ENCODE assay signal across 15 mouse cellular contexts in the genomic region with DNA sequence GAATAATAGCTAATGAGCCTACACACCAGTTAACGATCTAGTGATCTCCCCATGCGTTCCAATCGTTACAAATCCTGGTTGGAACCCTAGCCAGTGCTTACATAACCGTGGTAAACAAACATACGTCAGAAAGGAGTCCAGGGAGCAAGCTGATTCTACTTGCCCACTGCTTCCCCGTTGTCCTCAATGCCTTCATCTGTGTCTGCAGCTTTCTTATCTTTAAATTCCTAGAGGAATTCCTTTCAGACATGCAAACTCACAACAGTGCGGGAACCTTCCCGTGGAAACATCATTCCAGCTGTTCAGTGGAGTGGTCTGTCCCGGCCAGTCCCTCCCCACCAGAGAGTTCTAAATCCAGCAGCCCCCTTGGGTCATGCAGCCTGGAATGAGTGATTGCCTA. TPM values are rescaled to one million over a fixed set of nuclear protein-coding genes. Genes with fewer than 3 reads are reported as not detected.
A peak's percentile ranks its signal among the peaks of the same experiment; 100 is the strongest.
DNase-seq lines count a peak whose midpoint lies in the region; ATAC-seq and TF ChIP-seq lines count a peak whose summit lies in the region.
"Had no signal": no experiment of that assay in that cellular context is flagged by ENCODE, and none has a peak within 500 bp of the region (broad histone marks: within the 10 kb centered on the region; RNA-seq: fewer than 3 reads in every experiment).

No protein-coding gene starts in this region.

- H3K4me3 ChIP-seq in heart, embryonic 12.5 days = no peak overlapping the region
- H3K4me3 ChIP-seq in lung, postnatal 0 days (ENCODE audit: low read depth, low read length) = no peak overlapping the region
- H3K4me3 ChIP-seq in liver, embryonic 13.5 days (replicated peaks) = no peak overlapping the region
- H3K4me3 ChIP-seq in forebrain, embryonic 13.5 days = no peak overlapping the region
- H3K4me3 ChIP-seq: embryonic facial prominence, embryonic 12.5 days; hindbrain, embryonic 10.5 days had no signal

- no peak for ATAC-seq in heart, embryonic 12.5 days (ENCODE audit: insufficient number of reproducible peaks, low FRiP score)
- no peak for ATAC-seq in lung, postnatal 0 days
- ATAC-seq in liver, embryonic 13.5 days (ENCODE audit: low read depth) = no peak
- no peak for ATAC-seq in forebrain, embryonic 13.5 days

- H3K4me2 ChIP-seq in heart, embryonic 12.5 days = peak overlapping the region; percentile 21
- no peak overlapping the region; the same call in 1 of the 2 replicates for H3K4me2 ChIP-seq in lung, postnatal 0 days (replicated peaks; ENCODE audit: low read depth, low read length)
- H3K4me2 ChIP-seq in liver, embryonic 13.5 days = peak overlapping the region; percentile 13; the same call in 1 of the 2 replicates
- no peak overlapping the region for H3K4me2 ChIP-seq in forebrain, embryonic 13.5 days
- H3K4me2 ChIP-seq: embryonic facial prominence, embryonic 12.5 days had no signal

- H3K9me3 ChIP-seq in heart, embryonic 12.5 days (replicated peaks) = no peaks in the 10 kb centered on the region
- no peaks in the 10 kb centered on the region for H3K9me3 ChIP-seq in lung, postnatal 0 days (ENCODE audit: low read length)
- no peaks in the 10 kb centered on the region for H3K9me3 ChIP-seq in liver, embryonic 13.5 days (replicated peaks)
- H3K9me3 ChIP-seq in forebrain, embryonic 13.5 days (replicated peaks) = no peaks in the 10 kb centered on the region
- H3K9me3 ChIP-seq: embryonic facial prominence, embryonic 12.5 days; hindbrain, embryonic 10.5 days had no signal

- no peak for TF ChIP-seq EP300 in lung, postnatal 0 days (IDR thresholded peaks at IDR 0.05)

- H3K27ac ChIP-seq in heart, embryonic 12.5 days (ENCODE audit: poor library complexity, severe bottlenecking) = peak overlapping the region; percentile 59; the same call in 1 of the 2 replicates
- no peak overlapping the region for H3K27ac ChIP-seq in lung, postnatal 0 days (ENCODE audit: low read length)
- no peak overlapping the region for H3K27ac ChIP-seq in liver, embryonic 13.5 days
- H3K27ac ChIP-seq in forebrain, embryonic 13.5 days = no peak overlapping the region
- H3K27ac ChIP-seq: embryonic facial prominence, embryonic 12.5 days; hindbrain, embryonic 10.5 days had no signal

- no peaks in the 10 kb centered on the region for H3K27me3 ChIP-seq in heart, embryonic 12.5 days (replicated peaks)
- H3K27me3 ChIP-seq in lung, postnatal 0 days (replicated peaks; ENCODE audit: insufficient read depth, low read length) = no peaks in the 10 kb centered on the region
- no peaks in the 10 kb centered on the region for H3K27me3 ChIP-seq in liver, embryonic 13.5 days
- H3K27me3 ChIP-seq in forebrain, embryonic 13.5 days = no peaks in the 10 kb centered on the region
- H3K27me3 ChIP-seq: CH12.LX; embryonic facial prominence, embryonic 12.5 days had no signal

- no peak overlapping the region for H3K9ac ChIP-seq in heart, embryonic 12.5 days
- no peak overlapping the region for H3K9ac ChIP-seq in lung, postnatal 0 days (replicated peaks; ENCODE audit: low read depth)
- no peak overlapping the region for H3K9ac ChIP-seq in liver, embryonic 13.5 days
- H3K9ac ChIP-seq in forebrain, embryonic 13.5 days = no peak overlapping the region
- H3K9ac ChIP-seq: embryonic facial prominence, embryonic 12.5 days had no signal

- TF ChIP-seq CTCF in lung, postnatal 0 days (IDR thresholded peaks at IDR 0.05) = no peak

- 17% methylated on average over 9 of the region's 9 CpGs for WGBS in heart, embryonic 12.5 days
- WGBS in lung, postnatal 0 days = 18% methylated on average over 9 of the region's 9 CpGs
- 57% methylated on average over 9 of the region's 9 CpGs for WGBS in liver, embryonic 13.5 days (ENCODE audit: insufficient replicate concordance)
- WGBS in forebrain, embryonic 13.5 days = 24% methylated on average over 9 of the region's 9 CpGs

- H3K4me1 ChIP-seq in heart, embryonic 12.5 days (replicated peaks) = peaks cover 27% of the 10 kb centered on the region
- H3K4me1 ChIP-seq in lung, postnatal 0 days (ENCODE audit: insufficient read depth, low read depth, low read length) = peaks cover 12% of the 10 kb centered on the region; the same call in 1 of the 2 replicates
- 0 out of 2 replicates have a peak, but pooled peaks cover 6% of the 10 kb centered on the region for H3K4me1 ChIP-seq in liver, embryonic 13.5 days (replicated peaks)
- H3K4me1 ChIP-seq in forebrain, embryonic 13.5 days = peaks cover 22% of the 10 kb centered on the region

- DNase-seq in heart, adult 8-10 months (ENCODE audit: low spot score) = no peak
- DNase-seq in lung, postnatal 0 days (ENCODE audit: low spot score) = peak; percentile 53
- no peak for DNase-seq in lung, postnatal 14 days
- DNase-seq in liver, embryonic 13.5 days = no peak
- DNase-seq in spleen, postnatal 36 days (ENCODE audit: low spot score in 2 of 2) = no peak
- DNase-seq: cerebellum, adult 9-10 months; spleen, adult 18-20 months had no signal

- no peaks in the 10 kb centered on the region for H3K36me3 ChIP-seq in heart, embryonic 12.5 days
- H3K36me3 ChIP-seq in lung, postnatal 0 days (ENCODE audit: insufficient read depth, low read length) = no peaks in the 10 kb centered on the region
- H3K36me3 ChIP-seq in liver, embryonic 13.5 days = no peaks in the 10 kb centered on the region
- no peaks in the 10 kb centered on the region for H3K36me3 ChIP-seq in forebrain, embryonic 13.5 days (ENCODE audit: poor library complexity, severe bottlenecking)
- H3K36me3 ChIP-seq: embryonic facial prominence, embryonic 12.5 days; hindbrain, embryonic 10.5 days had no signal

RNA-seq across cellular contexts. Expression of a gene that starts 7.2 kb away (rescaled TPM):
- 1.2 and 1.3 TPM in 2 replicates for polyA plus RNA-seq in heart, embryonic 12.5 days (2016; fragmentation: Nextera tagmentation; extraction: Ambion mirVana)
- under 1 TPM in 2 of 4 experiments, not detected in 2; 0.32 to 0.87 TPM for total RNA-seq in heart, adult 8-10 months (2022)
- 6.9 and 8.0 TPM in 2 replicates for polyA plus RNA-seq in lung, postnatal 0 days (2015; fragmentation: Nextera tagmentation; extraction: Ambion mirVana)
- polyA plus RNA-seq in liver, embryonic 13.5 days (2015; fragmentation: Nextera tagmentation; extraction: Ambion mirVana) = 0.85 and 0.90 TPM in 2 replicates
- polyA plus RNA-seq in forebrain, embryonic 13.5 days (2015; fragmentation: Nextera tagmentation; extraction: Ambion mirVana) = 0.18 and 0.39 TPM in 2 replicates
- total RNA-seq: left cerebral cortex, postnatal 25 days; megakaryocyte-erythroid progenitor cell, adult 5-6 weeks had no signal
- polyA plus RNA-seq: frontal cortex, adult 2 months had no signal

RNA-seq across cellular contexts. Expression of a gene that starts 7.2 kb away (rescaled TPM):
- 327 and 336 TPM in 2 replicates for polyA plus RNA-seq in heart, embryonic 12.5 days (2016; fragmentation: Nextera tagmentation; extraction: Ambion mirVana)
- total RNA-seq in heart, adult 8-10 months (2022) = 100 to 1,000 TPM; 107 to 114 (median 108) TPM
- polyA plus RNA-seq in lung, postnatal 0 days (2015; fragmentation: Nextera tagmentation; extraction: Ambion mirVana) = 449 and 491 TPM in 2 replicates
- polyA plus RNA-seq in liver, embryonic 13.5 days (2015; fragmentation: Nextera tagmentation; extraction: Ambion mirVana) = 68.6 and 70.2 TPM in 2 replicates
- polyA plus RNA-seq in forebrain, embryonic 13.5 days (2015; fragmentation: Nextera tagmentation; extraction: Ambion mirVana) = 45.4 and 50.5 TPM in 2 replicates

RNA-seq across cellular contexts. Expression of a gene that starts 38.7 kb away (rescaled TPM):
- 0.30 and 0.31 TPM in 2 replicates for polyA plus RNA-seq in heart, embryonic 12.5 days (2016; fragmentation: Nextera tagmentation; extraction: Ambion mirVana)
- total RNA-seq in heart, adult 8-10 months (2022) = not detected
- not detected in 2 replicates for polyA plus RNA-seq in lung, postnatal 0 days (2015; fragmentation: Nextera tagmentation; extraction: Ambion mirVana)
- polyA plus RNA-seq in liver, embryonic 13.5 days (2015; fragmentation: Nextera tagmentation; extraction: Ambion mirVana) = not detected in 2 replicates
- polyA plus RNA-seq in forebrain, embryonic 13.5 days (2015; fragmentation: Nextera tagmentation; extraction: Ambion mirVana) = 0.57 and 0.63 TPM in 2 replicates
- total RNA-seq: CH12.LX; megakaryocyte-erythroid progenitor cell, adult 5-6 weeks had no signal

Comparison
In these comparisons a context has a peak if more than half of its experiments do, and no peak if none do; other contexts are left out.
1. H3K4me2 ChIP-seq: peak in heart, embryonic 12.5 days (single experiment) and liver, embryonic 13.5 days (single experiment); none in lung, postnatal 0 days (single experiment) and forebrain, embryonic 13.5 days (single experiment).